Mouse (Mus musculus): Measurements from ENCODE around the gene Ptgis. TPM values are rescaled to one million over a fixed set of nuclear protein-coding genes. Genes with fewer than 3 reads are reported as not detected.

Ptgis gene
- polyA plus RNA-seq, 1 experiment from 2014 or later, result 11.2 TPM

DNA sequence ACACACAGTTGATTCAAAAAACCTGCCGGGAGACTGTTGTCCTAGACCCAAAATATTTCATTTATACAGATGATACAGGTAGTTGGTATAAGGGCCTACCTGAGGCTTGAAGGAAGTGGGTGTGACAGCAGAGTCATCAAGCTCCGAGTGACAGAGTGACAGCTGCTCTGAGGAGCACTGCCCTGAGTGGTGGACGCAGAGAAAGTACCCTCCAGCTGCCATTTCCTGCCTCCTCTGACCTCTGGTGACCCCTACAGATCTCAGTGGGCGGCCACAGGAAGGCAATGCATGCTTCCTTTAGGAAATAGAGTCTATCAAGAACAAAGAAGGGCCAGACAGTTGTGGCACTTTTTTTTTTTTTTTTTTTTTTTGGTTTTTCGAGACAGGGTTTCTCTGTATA is 25.4 kb upstream of the Ptgis start:
- H3K36me3 ChIP-seq (ENCODE audit: control insufficient read depth, insufficient read depth, low read length), result no peaks in the 10 kb centered on the region
- ATAC-seq (ENCODE audit: low FRiP score), result no peak
- no peak overlapping the region for H3K9ac ChIP-seq (ENCODE audit: low read length)
- H3K9me3 ChIP-seq (ENCODE audit: control insufficient read depth, low read length), result no peaks in the 10 kb centered on the region
- no peak for DNase-seq (ENCODE audit: low spot score, missing footprints)
- no peaks in the 10 kb centered on the region for H3K4me1 ChIP-seq (ENCODE audit: control insufficient read depth, insufficient read depth, low read length)
- no peak overlapping the region for H3K4me3 ChIP-seq (ENCODE audit: low read depth, low read length)
- H3K27ac ChIP-seq (ENCODE audit: low read depth, low read length), result no peak overlapping the region
- 72% methylated on average over 4 of the region's 5 CpGs for WGBS
- no peak overlapping the region for H3K4me2 ChIP-seq
- H3K27me3 ChIP-seq (ENCODE audit: control insufficient read depth, insufficient read depth, low read length), result no peaks in the 10 kb centered on the region

DNA sequence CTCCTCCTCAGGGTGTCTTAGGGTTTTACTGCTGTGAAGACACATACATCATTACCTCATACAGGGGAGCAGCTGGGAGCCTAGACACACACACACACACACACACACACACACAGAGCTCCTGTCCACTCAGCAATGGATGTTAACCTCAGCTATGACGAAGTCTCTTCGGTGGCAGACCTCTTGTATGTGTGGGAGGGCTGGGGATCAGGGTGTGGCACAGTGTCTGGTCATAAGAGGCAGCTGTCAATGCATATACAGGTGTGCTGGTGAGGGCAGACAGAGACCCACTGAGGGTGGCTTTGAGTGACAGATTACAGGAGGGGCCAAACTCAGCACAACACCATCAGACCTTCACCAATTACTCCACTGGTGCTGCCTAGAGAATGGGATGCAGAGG is 24.6 kb upstream of the Ptgis start:
- 88% methylated on average over 2 of the region's 2 CpGs for WGBS
- no peaks in the 10 kb centered on the region for H3K27me3 ChIP-seq (ENCODE audit: control insufficient read depth, insufficient read depth, low read length)
- no peak overlapping the region for H3K4me2 ChIP-seq
- DNase-seq (ENCODE audit: low spot score, missing footprints) (no peak), ATAC-seq (ENCODE audit: low FRiP score) (no peak)
- no peak overlapping the region for H3K9ac ChIP-seq (ENCODE audit: low read length)
- H3K4me1 ChIP-seq (ENCODE audit: control insufficient read depth, insufficient read depth, low read length), result no peaks in the 10 kb centered on the region
- H3K36me3 ChIP-seq (ENCODE audit: control insufficient read depth, insufficient read depth, low read length), result no peaks in the 10 kb centered on the region
- H3K27ac ChIP-seq (ENCODE audit: low read depth, low read length), result no peak overlapping the region
- H3K9me3 ChIP-seq (ENCODE audit: control insufficient read depth, low read length), result no peaks in the 10 kb centered on the region
- H3K4me3 ChIP-seq (ENCODE audit: low read depth, low read length), result no peak overlapping the region

DNA sequence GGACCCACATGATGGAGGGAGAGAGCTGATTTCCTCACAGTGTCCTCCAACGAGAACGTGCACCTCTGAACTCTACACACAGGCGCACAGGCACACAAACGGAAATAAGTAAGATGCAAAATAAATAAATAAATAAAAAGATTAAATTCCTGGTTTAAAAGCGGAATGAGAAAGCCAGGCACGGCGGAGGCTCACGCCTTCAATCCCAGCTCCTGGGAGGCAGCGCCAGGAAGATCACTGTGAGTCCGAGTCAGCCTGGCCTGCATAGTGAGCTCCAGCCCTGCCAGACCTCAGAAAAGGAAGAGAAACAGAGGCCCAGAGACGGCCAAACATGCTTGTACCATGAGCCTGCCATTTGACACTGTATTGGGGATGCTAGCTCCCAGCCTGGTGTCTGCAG is 23.5 kb upstream of the Ptgis start:
- WGBS, result 88% methylated on average over 11 of the region's 11 CpGs
- Histone ChIP-seq H3K27ac (ENCODE audit: low read depth, low read length) (no peak overlapping the region), H3K9me3 (ENCODE audit: control insufficient read depth, low read length) (no peaks in the 10 kb centered on the region), H3K9ac (ENCODE audit: low read length) (no peak overlapping the region), H3K36me3 (ENCODE audit: control insufficient read depth, insufficient read depth, low read length) (no peaks in the 10 kb centered on the region), H3K27me3 (ENCODE audit: control insufficient read depth, insufficient read depth, low read length) (no peaks in the 10 kb centered on the region), H3K4me3 (ENCODE audit: low read depth, low read length) (no peak overlapping the region), H3K4me2 (no peak overlapping the region), H3K4me1 (ENCODE audit: control insufficient read depth, insufficient read depth, low read length) (no peaks in the 10 kb centered on the region)
- ATAC-seq (ENCODE audit: low FRiP score) (no peak), DNase-seq (ENCODE audit: low spot score, missing footprints) (no peak)

DNA sequence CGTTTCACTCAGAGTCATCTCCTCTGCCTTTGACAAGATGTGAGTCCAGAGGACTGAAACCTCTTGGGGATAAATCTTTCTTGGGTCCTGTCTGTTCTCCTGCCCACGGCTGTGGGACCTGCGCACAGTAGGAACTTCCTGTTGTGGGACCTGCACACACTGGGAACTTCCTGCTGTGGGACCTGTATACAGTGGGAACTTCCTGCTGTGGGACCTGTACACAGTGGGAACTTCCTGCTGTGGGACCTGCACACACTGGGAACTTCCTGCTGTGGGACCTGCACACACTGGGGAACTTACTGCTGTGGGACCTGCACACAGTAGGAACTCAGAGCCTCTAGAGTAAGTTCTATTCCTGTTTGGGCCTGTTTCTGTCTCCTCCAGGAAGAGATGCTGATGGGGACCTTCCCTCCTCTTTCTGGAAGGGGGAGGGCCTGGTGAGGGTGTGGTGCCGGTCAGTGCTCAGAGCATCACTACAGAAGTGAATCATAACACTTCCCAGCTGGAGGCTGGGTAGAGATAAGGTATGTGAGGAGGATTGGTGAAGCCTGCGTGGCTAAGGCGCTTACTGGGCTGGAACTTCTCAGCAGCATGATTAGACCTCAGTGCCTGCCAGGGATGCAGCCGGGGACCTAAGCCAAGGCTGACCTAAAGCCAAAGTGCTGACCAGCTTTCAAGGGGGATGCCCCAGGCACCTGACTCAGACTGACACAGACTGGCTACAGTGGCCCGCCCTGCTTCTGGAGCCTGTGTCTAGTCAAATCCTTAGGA is 22.8 kb upstream of the Ptgis start:
- no peak overlapping the region for H3K4me3 ChIP-seq (ENCODE audit: low read depth, low read length)
- 87% methylated on average over 8 of the region's 8 CpGs for WGBS
- H3K9me3 ChIP-seq (ENCODE audit: control insufficient read depth, low read length), result no peaks in the 10 kb centered on the region
- no peak overlapping the region for H3K9ac ChIP-seq (ENCODE audit: low read length)
- no peaks in the 10 kb centered on the region for H3K36me3 ChIP-seq (ENCODE audit: control insufficient read depth, insufficient read depth, low read length)
- no peak overlapping the region for H3K4me2 ChIP-seq
- ATAC-seq (ENCODE audit: low FRiP score) (no peak), DNase-seq (ENCODE audit: low spot score, missing footprints) (no peak)
- no peaks in the 10 kb centered on the region for H3K4me1 ChIP-seq (ENCODE audit: control insufficient read depth, insufficient read depth, low read length)
- no peak overlapping the region for H3K27ac ChIP-seq (ENCODE audit: low read depth, low read length)
- no peaks in the 10 kb centered on the region for H3K27me3 ChIP-seq (ENCODE audit: control insufficient read depth, insufficient read depth, low read length)

DNA sequence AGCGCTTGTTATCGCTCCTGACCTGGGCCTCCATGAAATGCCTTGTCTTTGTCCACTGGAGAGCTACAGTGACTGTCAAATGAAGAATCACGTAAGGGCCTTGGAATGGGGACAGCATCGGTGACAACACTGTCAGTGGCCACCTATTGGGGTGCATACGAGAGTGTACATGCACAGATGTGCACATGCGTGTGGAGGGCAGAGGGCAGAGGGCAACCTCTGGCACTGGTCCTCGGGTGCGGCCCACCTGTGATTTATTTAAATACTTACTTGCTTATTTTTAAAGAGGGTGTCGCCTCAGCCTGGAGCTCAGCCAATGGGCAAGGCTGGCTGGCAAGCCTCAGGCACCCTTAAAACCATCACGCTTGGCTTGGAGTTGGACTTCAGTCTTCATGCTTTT is 22.0 kb upstream of the Ptgis start:
- H3K9me3 ChIP-seq (ENCODE audit: control insufficient read depth, low read length), result no peaks in the 10 kb centered on the region
- no peaks in the 10 kb centered on the region for H3K27me3 ChIP-seq (ENCODE audit: control insufficient read depth, insufficient read depth, low read length)
- 92% methylated on average over 10 of the region's 10 CpGs for WGBS
- no peak overlapping the region for H3K4me3 ChIP-seq (ENCODE audit: low read depth, low read length)
- no peaks in the 10 kb centered on the region for H3K4me1 ChIP-seq (ENCODE audit: control insufficient read depth, insufficient read depth, low read length)
- no peak overlapping the region for H3K4me2 ChIP-seq
- DNase-seq (ENCODE audit: low spot score, missing footprints) (no peak), ATAC-seq (ENCODE audit: low FRiP score) (no peak)
- no peak overlapping the region for H3K27ac ChIP-seq (ENCODE audit: low read depth, low read length)
- no peaks in the 10 kb centered on the region for H3K36me3 ChIP-seq (ENCODE audit: control insufficient read depth, insufficient read depth, low read length)
- H3K9ac ChIP-seq (ENCODE audit: low read length), result no peak overlapping the region

DNA sequence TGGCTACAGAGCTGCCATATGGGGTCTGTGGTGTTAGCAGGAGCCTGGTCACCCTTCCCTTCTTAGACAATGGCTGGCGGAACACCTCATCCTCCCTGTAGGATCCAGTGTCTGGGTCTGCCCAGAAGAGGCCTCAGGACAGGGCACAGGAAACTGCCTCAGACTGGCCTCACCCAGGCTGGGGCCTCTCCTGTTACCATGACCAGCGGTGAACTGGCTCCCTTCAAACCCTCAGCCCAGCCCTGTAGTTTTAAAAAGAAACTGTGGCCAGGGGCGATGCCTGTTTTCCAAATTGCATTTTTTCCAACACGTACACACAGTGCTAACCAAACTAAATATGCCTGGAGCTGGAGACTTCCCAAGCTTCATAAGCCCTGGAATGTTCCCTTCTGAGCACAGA is 20.7 kb upstream of the Ptgis start:
- H3K27me3 ChIP-seq (ENCODE audit: control insufficient read depth, insufficient read depth, low read length), result no peaks in the 10 kb centered on the region
- no peak for DNase-seq (ENCODE audit: low spot score, missing footprints)
- no peak overlapping the region for H3K4me3 ChIP-seq (ENCODE audit: low read depth, low read length)
- no peak overlapping the region for H3K4me2 ChIP-seq
- H3K9me3 ChIP-seq (ENCODE audit: control insufficient read depth, low read length), result no peaks in the 10 kb centered on the region
- H3K27ac ChIP-seq (ENCODE audit: low read depth, low read length), result no peak overlapping the region
- 91% methylated on average over 4 of the region's 4 CpGs for WGBS
- H3K4me1 ChIP-seq (ENCODE audit: control insufficient read depth, insufficient read depth, low read length), result no peaks in the 10 kb centered on the region
- H3K36me3 ChIP-seq (ENCODE audit: control insufficient read depth, insufficient read depth, low read length), result no peaks in the 10 kb centered on the region
- no peak overlapping the region for H3K9ac ChIP-seq (ENCODE audit: low read length)
- ATAC-seq (ENCODE audit: low FRiP score), result no peak

DNA sequence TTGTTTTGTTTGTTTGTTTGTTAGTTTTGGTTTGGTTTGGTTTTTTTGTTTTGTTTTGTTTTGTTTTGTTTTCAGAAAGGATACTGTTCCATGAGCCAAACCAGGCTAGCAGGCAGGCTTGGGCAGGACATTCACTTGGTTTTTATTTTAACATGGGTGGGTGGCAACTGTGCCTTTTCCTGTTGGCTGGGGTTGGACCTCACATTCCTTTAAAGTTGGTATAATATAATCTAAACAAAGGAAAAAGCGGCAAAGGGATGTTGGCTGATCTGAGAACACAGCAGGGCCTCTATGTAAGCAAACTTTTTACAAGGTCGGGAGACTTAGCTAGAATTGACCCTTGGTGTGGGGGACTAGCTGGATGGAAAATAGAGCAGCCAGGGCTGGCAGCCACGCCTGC is 17.4 kb upstream of the Ptgis start:
- Histone ChIP-seq H3K4me3 (ENCODE audit: low read depth, low read length) (no peak overlapping the region), H3K9me3 (ENCODE audit: control insufficient read depth, low read length) (no peaks in the 10 kb centered on the region), H3K9ac (ENCODE audit: low read length) (no peak overlapping the region), H3K4me2 (no peak overlapping the region), H3K27me3 (ENCODE audit: control insufficient read depth, insufficient read depth, low read length) (no peaks in the 10 kb centered on the region), H3K4me1 (ENCODE audit: control insufficient read depth, insufficient read depth, low read length) (no peaks in the 10 kb centered on the region), H3K36me3 (ENCODE audit: control insufficient read depth, insufficient read depth, low read length) (no peaks in the 10 kb centered on the region), H3K27ac (ENCODE audit: low read depth, low read length) (no peak overlapping the region)
- WGBS, result 66% methylated on average over 3 of the region's 3 CpGs
- ATAC-seq (ENCODE audit: low FRiP score) (no peak), DNase-seq (ENCODE audit: low spot score, missing footprints) (no peak)

DNA sequence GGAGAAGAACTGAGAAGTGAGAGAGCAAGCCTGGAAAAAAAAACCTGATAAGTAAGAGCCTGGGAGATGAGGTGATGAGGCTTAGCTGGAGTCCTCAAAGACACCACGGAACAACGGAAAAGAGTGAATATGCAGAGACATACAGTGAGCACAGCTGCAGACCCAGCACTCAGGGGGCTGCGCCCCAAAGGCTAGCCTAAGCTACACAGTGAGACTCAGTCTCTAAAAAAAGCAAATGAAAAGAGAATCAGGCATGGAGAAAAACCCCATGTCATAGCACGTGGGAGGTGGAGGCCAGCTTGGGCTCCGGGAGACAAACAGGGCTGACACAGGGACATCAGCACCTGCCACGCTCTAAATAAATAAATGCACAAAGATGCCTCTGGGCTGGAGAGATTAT is 14.4 kb upstream of the Ptgis start:
- Histone ChIP-seq H3K27ac (ENCODE audit: low read depth, low read length) (no peak overlapping the region), H3K9ac (ENCODE audit: low read length) (no peak overlapping the region), H3K4me1 (ENCODE audit: control insufficient read depth, insufficient read depth, low read length) (peaks cover 6% of the 10 kb centered on the region; the same call in 1 of the 2 replicates), H3K27me3 (ENCODE audit: control insufficient read depth, insufficient read depth, low read length) (no peaks in the 10 kb centered on the region), H3K4me3 (ENCODE audit: low read depth, low read length) (no peak overlapping the region), H3K4me2 (no peak overlapping the region), H3K36me3 (ENCODE audit: control insufficient read depth, insufficient read depth, low read length) (no peaks in the 10 kb centered on the region), H3K9me3 (ENCODE audit: control insufficient read depth, low read length) (no peaks in the 10 kb centered on the region)
- no peak for ATAC-seq (ENCODE audit: low FRiP score)
- DNase-seq (ENCODE audit: low spot score, missing footprints), result no peak
- WGBS, result 81% methylated on average over 6 of the region's 6 CpGs

DNA sequence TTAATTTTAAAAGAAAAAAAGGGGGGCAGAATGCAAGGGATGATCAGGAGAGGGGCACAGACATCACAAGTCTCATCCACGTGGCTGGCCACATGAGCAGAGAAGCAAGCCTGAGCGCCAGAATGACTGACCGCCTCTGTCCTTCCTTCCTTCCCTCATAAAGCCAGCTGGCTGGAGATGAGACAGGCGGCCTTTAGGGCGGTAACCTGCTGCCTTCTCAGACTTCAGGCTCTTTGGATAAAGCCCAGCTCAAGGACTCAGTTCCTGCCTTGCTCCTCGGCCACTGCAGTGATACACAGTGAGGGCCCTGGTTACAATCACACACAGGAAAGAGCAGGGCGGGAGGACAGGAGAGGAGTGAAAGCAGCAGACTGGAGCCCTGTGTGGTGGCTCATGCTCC is 13.8 kb upstream of the Ptgis start:
- ATAC-seq (ENCODE audit: low FRiP score) (no peak), DNase-seq (ENCODE audit: low spot score, missing footprints) (no peak)
- no peaks in the 10 kb centered on the region for H3K27me3 ChIP-seq (ENCODE audit: control insufficient read depth, insufficient read depth, low read length)
- no peak overlapping the region for H3K27ac ChIP-seq (ENCODE audit: low read depth, low read length)
- WGBS, result 70% methylated on average over 7 of the region's 7 CpGs
- H3K4me3 ChIP-seq (ENCODE audit: low read depth, low read length), result no peak overlapping the region
- H3K4me2 ChIP-seq, result no peak overlapping the region
- H3K4me1 ChIP-seq (ENCODE audit: control insufficient read depth, insufficient read depth, low read length), result peaks cover 6% of the 10 kb centered on the region; the same call in 1 of the 2 replicates
- H3K9ac ChIP-seq (ENCODE audit: low read length), result no peak overlapping the region
- no peaks in the 10 kb centered on the region for H3K36me3 ChIP-seq (ENCODE audit: control insufficient read depth, insufficient read depth, low read length)
- no peaks in the 10 kb centered on the region for H3K9me3 ChIP-seq (ENCODE audit: control insufficient read depth, low read length)

Measured in midbrain, embryonic 11.5 days (tissue).